Mouse (Mus musculus): Measurements from ENCODE around the gene Dck. TPM values are rescaled to one million over a fixed set of nuclear protein-coding genes. Genes with fewer than 3 reads are reported as not detected.

Gene Dck
- total and polyA plus RNA-seq, 2 experiments from 2014 or later, result 8.2 to 10.5 TPM

DNA sequence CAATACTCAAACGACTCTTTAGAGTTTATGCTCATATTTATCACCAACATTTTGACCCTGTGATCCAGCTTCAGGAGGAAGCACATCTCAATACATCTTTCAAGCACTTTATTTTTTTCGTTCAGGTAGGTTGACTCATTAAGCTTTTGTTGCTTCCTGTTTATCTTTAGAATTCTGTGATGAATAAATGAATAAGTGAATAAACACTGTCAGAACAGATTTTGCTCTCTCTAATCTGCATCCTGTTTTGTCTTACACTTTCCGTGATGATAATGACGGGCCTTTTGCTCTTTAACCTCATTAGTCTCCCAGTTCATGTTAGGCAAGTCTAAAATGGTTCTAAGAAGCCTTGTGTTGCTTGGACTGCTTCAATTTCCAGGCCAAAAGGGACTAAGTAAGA, 11.6 kb upstream of the Dck start:
- H3K4me1 ChIP-seq (ENCODE audit: control insufficient read depth, insufficient read depth), result no peaks in the 10 kb centered on the region
- H3K9ac ChIP-seq (replicated peaks; ENCODE audit: low read depth, low read length), result no peak overlapping the region
- WGBS, result 78% methylated on average over 4 of the region's 4 CpGs
- DNase-seq (ENCODE audit: low spot score) (no peak), ATAC-seq (ENCODE audit: insufficient read depth, low read depth) (no peak)
- H3K36me3 ChIP-seq (replicated peaks; ENCODE audit: control insufficient read depth, insufficient read depth, low read length), result peaks cover 40% of the 10 kb centered on the region
- no peaks in the 10 kb centered on the region for H3K9me3 ChIP-seq (replicated peaks; ENCODE audit: control insufficient read depth, low read length)
- H3K4me2 ChIP-seq (ENCODE audit: low read depth, low read length), result no peak overlapping the region
- H3K27ac ChIP-seq (ENCODE audit: low read depth), result no peak overlapping the region
- H3K4me3 ChIP-seq (ENCODE audit: low read depth, low read length), result no peak overlapping the region
- TF ChIP-seq CTCF (IDR thresholded peaks at IDR 0.05; ENCODE audit: low read depth), result no peak
- TF ChIP-seq EP300 (IDR thresholded peaks at IDR 0.05; ENCODE audit: low read depth), result no peak
- no peaks in the 10 kb centered on the region for H3K27me3 ChIP-seq (ENCODE audit: control insufficient read depth, insufficient read depth, low read length)

DNA sequence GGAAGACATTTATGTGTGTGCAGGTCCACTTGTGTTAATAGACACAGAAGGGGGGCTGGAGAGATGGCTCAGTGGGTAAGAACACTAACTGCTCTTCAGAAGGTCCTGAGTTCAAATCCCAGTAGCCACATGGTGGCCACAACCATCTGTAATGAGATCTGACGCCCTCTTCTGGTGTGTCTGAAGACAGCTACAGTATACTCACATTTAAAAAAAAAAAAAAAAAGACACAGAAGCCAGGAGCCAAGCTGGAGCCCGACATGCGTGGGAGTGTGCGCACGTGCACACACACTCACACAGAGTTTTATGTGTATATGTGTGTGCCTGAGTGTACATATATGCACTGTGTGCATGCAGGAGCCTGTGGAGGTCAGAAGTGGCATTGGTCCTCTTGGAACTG, 2.2 kb upstream of the Dck start:
- Histone ChIP-seq H3K9ac (replicated peaks; ENCODE audit: low read depth, low read length) (no peak overlapping the region), H3K27me3 (ENCODE audit: control insufficient read depth, insufficient read depth, low read length) (no peaks in the 10 kb centered on the region), H3K9me3 (replicated peaks; ENCODE audit: control insufficient read depth, low read length) (no peaks in the 10 kb centered on the region), H3K4me1 (ENCODE audit: control insufficient read depth, insufficient read depth) (no peaks in the 10 kb centered on the region), H3K4me3 (ENCODE audit: low read depth, low read length) (no peak overlapping the region), H3K4me2 (ENCODE audit: low read depth, low read length) (no peak overlapping the region), H3K27ac (ENCODE audit: low read depth) (no peak overlapping the region), H3K36me3 (replicated peaks; ENCODE audit: control insufficient read depth, insufficient read depth, low read length) (no peaks in the 10 kb centered on the region; the same call in 1 of the 2 replicates)
- DNase-seq (ENCODE audit: low spot score), result no peak
- 82% methylated on average over 5 of the region's 5 CpGs for WGBS
- TF ChIP-seq EP300 (IDR thresholded peaks at IDR 0.05; ENCODE audit: low read depth), result no peak
- TF ChIP-seq CTCF (IDR thresholded peaks at IDR 0.05; ENCODE audit: low read depth), result no peak
- ATAC-seq (ENCODE audit: insufficient read depth, low read depth), result no peak

DNA sequence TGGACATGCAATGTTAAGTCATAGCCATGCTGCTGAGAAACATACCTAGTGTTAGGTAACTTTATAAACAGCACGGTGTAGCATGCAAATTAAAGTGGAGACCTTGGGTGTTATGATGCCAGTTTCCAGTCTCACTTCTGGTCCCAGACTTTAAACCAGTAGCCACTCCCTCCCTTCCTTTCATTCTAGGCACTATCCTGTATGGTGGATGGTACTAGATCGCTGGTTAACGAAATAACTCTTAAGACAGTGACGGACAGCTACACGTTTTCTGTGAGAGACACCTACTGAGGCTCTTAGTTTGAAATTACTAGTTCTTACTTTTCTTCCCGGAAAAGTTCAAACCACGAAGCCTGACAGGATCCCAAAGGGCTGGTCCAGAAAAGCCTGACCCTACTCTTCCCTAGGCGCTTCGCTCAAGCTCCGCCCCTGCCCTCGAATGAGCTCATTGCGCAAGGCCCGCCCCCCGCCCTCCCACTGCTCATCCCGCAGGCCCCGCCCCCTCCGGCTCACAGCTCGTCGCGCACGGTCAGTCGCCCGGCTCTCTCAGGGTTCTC, 288 bp upstream of the Dck start:
- H3K9ac ChIP-seq (replicated peaks; ENCODE audit: low read depth, low read length), result peak overlapping the region; percentile 69
- peak overlapping the region; percentile 66 for H3K4me3 ChIP-seq (ENCODE audit: low read depth, low read length)

DNA sequence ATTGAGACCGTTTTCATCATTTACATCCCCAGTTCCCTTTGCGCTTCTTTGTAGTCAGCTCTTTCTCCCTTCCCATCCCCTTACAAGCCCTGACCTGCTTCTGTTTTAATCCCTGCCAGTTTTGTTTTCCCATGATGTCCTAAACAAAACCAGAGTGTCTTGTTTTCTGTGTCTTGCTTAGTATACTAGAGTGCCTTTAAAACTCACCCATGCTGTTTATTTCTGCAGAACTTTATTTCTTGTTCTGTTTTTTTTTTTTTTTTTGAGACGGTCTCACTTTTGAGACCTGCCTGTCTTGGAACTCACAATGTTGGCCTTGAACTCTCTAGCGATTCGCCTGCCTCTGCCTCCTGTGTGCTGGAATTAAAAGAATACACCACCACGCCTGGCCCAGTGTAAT, 791 bp downstream of the Dck start:
- Histone ChIP-seq H3K27me3 (ENCODE audit: control insufficient read depth, insufficient read depth, low read length) (no peaks in the 10 kb centered on the region), H3K4me1 (ENCODE audit: control insufficient read depth, insufficient read depth) (no peaks in the 10 kb centered on the region), H3K36me3 (replicated peaks; ENCODE audit: control insufficient read depth, insufficient read depth, low read length) (peaks cover 5% of the 10 kb centered on the region), H3K4me2 (ENCODE audit: low read depth, low read length) (peak overlapping the region; percentile 86), H3K27ac (ENCODE audit: low read depth) (peak overlapping the region; percentile 75), H3K9ac (replicated peaks; ENCODE audit: low read depth, low read length) (peak overlapping the region; percentile 69), H3K4me3 (ENCODE audit: low read depth, low read length) (peak overlapping the region; percentile 66), H3K9me3 (replicated peaks; ENCODE audit: control insufficient read depth, low read length) (no peaks in the 10 kb centered on the region)
- TF ChIP-seq EP300 (IDR thresholded peaks at IDR 0.05; ENCODE audit: low read depth) (no peak), CTCF (IDR thresholded peaks at IDR 0.05; ENCODE audit: low read depth) (no peak)
- DNase-seq (ENCODE audit: low spot score), result no peak
- ATAC-seq (ENCODE audit: insufficient read depth, low read depth), result no peak
- WGBS, result 19% methylated on average over 6 of the region's 6 CpGs

More for the DNA sequence above, 288 bp upstream of the Dck start:
- DNase-seq (ENCODE audit: low spot score) (no peak), ATAC-seq (ENCODE audit: insufficient read depth, low read depth) (peak; percentile 10)
- H3K4me2 ChIP-seq (ENCODE audit: low read depth, low read length), result peak overlapping the region; percentile 63
- H3K9me3 ChIP-seq (replicated peaks; ENCODE audit: control insufficient read depth, low read length), result no peaks in the 10 kb centered on the region
- no peaks in the 10 kb centered on the region for H3K4me1 ChIP-seq (ENCODE audit: control insufficient read depth, insufficient read depth)
- no peaks in the 10 kb centered on the region for H3K27me3 ChIP-seq (ENCODE audit: control insufficient read depth, insufficient read depth, low read length)
- H3K27ac ChIP-seq (ENCODE audit: low read depth), result peak overlapping the region; percentile 65
- no peak for TF ChIP-seq EP300 (IDR thresholded peaks at IDR 0.05; ENCODE audit: low read depth)
- no peak for TF ChIP-seq CTCF (IDR thresholded peaks at IDR 0.05; ENCODE audit: low read depth)
- WGBS, result under 1% methylated on average over 23 of the region's 23 CpGs
- no peaks in the 10 kb centered on the region; the same call in 1 of the 2 replicates for H3K36me3 ChIP-seq (replicated peaks; ENCODE audit: control insufficient read depth, insufficient read depth, low read length)

DNA sequence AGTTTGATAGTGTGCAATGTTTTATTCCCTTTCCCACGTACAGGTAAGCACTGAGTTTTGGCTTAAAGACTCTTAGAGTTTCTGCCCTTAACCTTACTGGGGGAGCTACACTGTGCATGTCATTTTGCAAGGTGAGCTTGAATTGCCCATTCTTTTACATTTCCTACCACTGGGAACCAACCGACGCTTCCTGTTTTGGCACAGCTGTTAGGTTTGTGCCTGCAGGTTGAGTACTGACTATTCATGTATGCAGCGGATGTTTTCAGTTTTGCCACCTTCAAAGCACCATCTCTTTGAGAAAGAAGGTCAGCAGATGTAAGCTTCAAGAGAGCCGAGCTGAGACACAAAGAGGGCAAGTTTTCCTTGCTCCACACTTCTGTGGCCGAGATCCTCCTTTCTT, 1.3 kb downstream of the Dck start:
- Histone ChIP-seq H3K27ac (ENCODE audit: low read depth) (peak overlapping the region; percentile 75; the same call in 1 of the 2 replicates), H3K4me1 (ENCODE audit: control insufficient read depth, insufficient read depth) (no peaks in the 10 kb centered on the region), H3K4me3 (ENCODE audit: low read depth, low read length) (peak overlapping the region; percentile 66; the same call in 1 of the 2 replicates), H3K9me3 (replicated peaks; ENCODE audit: control insufficient read depth, low read length) (no peaks in the 10 kb centered on the region), H3K9ac (replicated peaks; ENCODE audit: low read depth, low read length) (peak overlapping the region; percentile 69; the same call in 1 of the 2 replicates), H3K36me3 (replicated peaks; ENCODE audit: control insufficient read depth, insufficient read depth, low read length) (peaks cover 8% of the 10 kb centered on the region), H3K4me2 (ENCODE audit: low read depth, low read length) (peak overlapping the region; percentile 86), H3K27me3 (ENCODE audit: control insufficient read depth, insufficient read depth, low read length) (no peaks in the 10 kb centered on the region)
- 60% methylated on average over 6 of the region's 6 CpGs for WGBS
- TF ChIP-seq CTCF (IDR thresholded peaks at IDR 0.05; ENCODE audit: low read depth) (no peak), EP300 (IDR thresholded peaks at IDR 0.05; ENCODE audit: low read depth) (no peak)
- ATAC-seq (ENCODE audit: insufficient read depth, low read depth) (no peak), DNase-seq (ENCODE audit: low spot score) (no peak)

DNA sequence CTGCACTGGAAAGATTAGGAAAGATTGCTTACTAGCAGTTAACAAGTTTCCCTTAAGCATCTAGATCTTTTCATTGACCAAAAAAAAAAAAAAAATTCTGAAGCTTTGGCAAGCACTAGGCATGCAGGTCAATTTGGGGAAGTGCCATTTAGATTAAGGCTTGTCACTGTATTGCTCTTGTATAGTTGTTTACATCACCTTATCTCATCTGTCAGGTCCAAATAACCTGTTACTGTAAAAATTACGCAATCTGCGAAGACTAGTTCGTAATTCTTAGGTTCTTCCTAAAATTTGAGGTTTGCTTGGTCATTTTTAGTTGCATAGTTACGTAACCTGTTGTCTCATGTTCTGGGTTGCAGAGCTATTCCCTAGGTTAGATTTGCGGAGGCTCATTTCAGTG, 2.1 kb downstream of the Dck start:
- Histone ChIP-seq H3K9ac (replicated peaks; ENCODE audit: low read depth, low read length) (no peak overlapping the region), H3K9me3 (replicated peaks; ENCODE audit: control insufficient read depth, low read length) (no peaks in the 10 kb centered on the region), H3K4me2 (ENCODE audit: low read depth, low read length) (no peak overlapping the region), H3K36me3 (replicated peaks; ENCODE audit: control insufficient read depth, insufficient read depth, low read length) (peaks cover 13% of the 10 kb centered on the region), H3K4me3 (ENCODE audit: low read depth, low read length) (peak overlapping the region; percentile 66; the same call in 1 of the 2 replicates), H3K27ac (ENCODE audit: low read depth) (no peak overlapping the region), H3K4me1 (ENCODE audit: control insufficient read depth, insufficient read depth) (no peaks in the 10 kb centered on the region), H3K27me3 (ENCODE audit: control insufficient read depth, insufficient read depth, low read length) (no peaks in the 10 kb centered on the region)
- DNase-seq (ENCODE audit: low spot score) (no peak), ATAC-seq (ENCODE audit: insufficient read depth, low read depth) (no peak)
- 91% methylated on average over 5 of the region's 5 CpGs for WGBS
- TF ChIP-seq EP300 (IDR thresholded peaks at IDR 0.05; ENCODE audit: low read depth), result no peak
- TF ChIP-seq CTCF (IDR thresholded peaks at IDR 0.05; ENCODE audit: low read depth), result no peak

Data from heart, postnatal 0 days (tissue).